Mouse (Mus musculus) cortical plate, adult 2 months (tissue): ENCODE measurements around the gene B4gat1. TPM values are rescaled to one million over a fixed set of nuclear protein-coding genes. Genes with fewer than 3 reads are reported as not detected.
"Not testable (repeated sequence)": the region's sequence is repeated elsewhere in the genome, so short reads cannot be mapped to it uniquely, and the experiment has no call there.

Experiments used
- H3K27ac ChIP-seq: fragments of 200-500 bp; 2 replicates; pipeline ENCODE4 v1.5.1; 2012; ENCODE audit warnings: low read length, control low read depth, inconsistent platforms; ENCODE audit not compliant: insufficient read depth
- H3K4me1 ChIP-seq: fragments of 200-500 bp; 2 replicates; pipeline ENCODE4 v1.6.1; 2011; ENCODE audit warnings: low read length; ENCODE audit not compliant: control insufficient read depth, insufficient read depth
- H3K4me3 ChIP-seq: fragments of 200-500 bp; 2 replicates; pipeline ENCODE4 v1.5.1; 2011; ENCODE audit warnings: mild to moderate bottlenecking, low read length, control low read depth; ENCODE audit not compliant: insufficient read depth
- CTCF ChIP-seq: fragments of 200-500 bp; IDR thresholded peaks from 2 replicates; pipeline ENCODE4 v1.5.1; 2011; ENCODE audit warnings: mild to moderate bottlenecking, control low read depth, low read length; ENCODE audit not compliant: insufficient read depth; ENCODE audit errors: extremely low read depth
- POLR2A ChIP-seq: fragments of 200-500 bp; IDR thresholded peaks from 2 replicates; pipeline ENCODE4 v1.6.1; 2011; ENCODE audit warnings: mild to moderate bottlenecking, low read length, control low read depth; ENCODE audit not compliant: insufficient read depth; ENCODE audit errors: extremely low read depth
- polyA plus RNA-seq: library from polyadenylated mRNA; depleted of rRNA; stranded (reverse); fragments of >200 nt; gene quantifications from 2 replicates; pipeline ENCODE4 v1.2.3, GENCODE M21; 2012

Gene B4gat1
- polyA plus RNA-seq, 1 experiment: 106 TPM

GRCm38 (mm10) chr19:5001666-5002406 lies 36.8 kb upstream of the B4gat1 start:
- peak overlapping the region; percentile 18; the same call in 1 of the 2 replicates for H3K4me3 ChIP-seq
- TF ChIP-seq CTCF (peak; percentile 99), POLR2A (peak; percentile 67)
- H3K27ac ChIP-seq: peak overlapping the region; percentile 87
- H3K4me1 ChIP-seq: peaks cover 16% of the 10 kb centered on the region

GRCm38 (mm10) chr19:5003644-5004043 lies 35.0 kb upstream of the B4gat1 start:
- H3K4me1 ChIP-seq: peaks cover 14% of the 10 kb centered on the region
- H3K4me3 ChIP-seq, H3K27ac ChIP-seq: not testable (repeated sequence)

GRCm38 (mm10) chr19:5004925-5005324 lies 33.7 kb upstream of the B4gat1 start:
- Histone ChIP-seq H3K4me1 (peaks cover 9% of the 10 kb centered on the region), H3K4me3 (no peak overlapping the region), H3K27ac (no peak overlapping the region)
- TF ChIP-seq CTCF: no peak

- Histone ChIP-seq H3K27ac (no peak overlapping the region), H3K4me3 (no peak overlapping the region), H3K4me1 (no peaks in the 10 kb centered on the region)
- no peak for TF ChIP-seq POLR2A
- TF ChIP-seq CTCF: no peak
Observed at GRCm38 (mm10) chr19:5013138-5013537, 25.5 kb upstream of the B4gat1 start.

- TF ChIP-seq POLR2A: no peak
- peak; percentile 59 for TF ChIP-seq CTCF
- H3K4me3 ChIP-seq: no peak overlapping the region
- H3K27ac ChIP-seq: no peak overlapping the region
- H3K4me1 ChIP-seq: no peaks in the 10 kb centered on the region
Observed at GRCm38 (mm10) chr19:5014961-5015398, 23.6 kb upstream of the B4gat1 start.

- Histone ChIP-seq H3K27ac (no peak overlapping the region), H3K4me3 (no peak overlapping the region), H3K4me1 (no peaks in the 10 kb centered on the region)
- TF ChIP-seq CTCF: no peak
- TF ChIP-seq POLR2A: no peak
Observed at GRCm38 (mm10) chr19:5016221-5016742, 22.3 kb upstream of the B4gat1 start.

- TF ChIP-seq POLR2A (no peak), CTCF (peak; percentile 65)
- H3K27ac ChIP-seq: no peak overlapping the region
- no peak overlapping the region for H3K4me3 ChIP-seq
- no peaks in the 10 kb centered on the region for H3K4me1 ChIP-seq
Observed at GRCm38 (mm10) chr19:5016782-5017181, 21.8 kb upstream of the B4gat1 start.

GRCm38 (mm10) chr19:5017611-5018010 lies 21.0 kb upstream of the B4gat1 start:
- Histone ChIP-seq H3K4me1 (no peaks in the 10 kb centered on the region), H3K27ac (no peak overlapping the region), H3K4me3 (no peak overlapping the region)
- TF ChIP-seq CTCF (no peak), POLR2A (no peak)

- no peak overlapping the region for H3K4me3 ChIP-seq
- no peak overlapping the region for H3K27ac ChIP-seq
- TF ChIP-seq CTCF: no peak
- TF ChIP-seq POLR2A: no peak
- no peaks in the 10 kb centered on the region for H3K4me1 ChIP-seq
Observed at GRCm38 (mm10) chr19:5018191-5018590, 20.4 kb upstream of the B4gat1 start.

GRCm38 (mm10) chr19:5021416-5021815 lies 17.2 kb upstream of the B4gat1 start:
- Histone ChIP-seq H3K27ac (no peak overlapping the region), H3K4me1 (no peaks in the 10 kb centered on the region), H3K4me3 (no peak overlapping the region)
- TF ChIP-seq CTCF (no peak), POLR2A (no peak)
